Mouse (Mus musculus) neural tube, embryonic 15.5 days (tissue): Measurements from ENCODE around the gene Prss56. TPM values are rescaled to one million over a fixed set of nuclear protein-coding genes. Genes with fewer than 3 reads are reported as not detected.

Source experiments
- ATAC-seq: fragments of 200-750 bp; cut with Nextera tagmentation; 2 replicates; pipeline ENCODE4 v1.8.0; 2017; ENCODE audit warnings: mild to moderate bottlenecking, moderate TSS enrichment, moderate library complexity; ENCODE audit not compliant: low FRiP score
- H3K27ac ChIP-seq: fragments of 300-500 bp; sonication (generic); replicated peaks from 2 replicates; pipeline ENCODE4 v1.5.1; 2015; ENCODE audit warnings: mild to moderate bottlenecking, inconsistent platforms
- H3K27me3 ChIP-seq: fragments of 300-500 bp; sonication (generic); replicated peaks from 2 replicates; pipeline ENCODE4 v1.6.1; 2015; ENCODE audit warnings: inconsistent platforms
- H3K36me3 ChIP-seq: fragments of 300-500 bp; sonication (generic); 2 replicates; pipeline ENCODE4 v1.6.1; 2015; ENCODE audit warnings: inconsistent platforms
- H3K4me1 ChIP-seq: fragments of 300-500 bp; sonication (generic); 2 replicates; pipeline ENCODE4 v1.6.1; 2015; ENCODE audit warnings: inconsistent platforms
- H3K4me2 ChIP-seq: fragments of 300-500 bp; sonication (generic); 2 replicates; pipeline ENCODE4 v1.6.1; 2015; ENCODE audit warnings: inconsistent platforms, mild to moderate bottlenecking, moderate library complexity
- H3K4me3 ChIP-seq: fragments of 300-500 bp; sonication (generic); replicated peaks from 2 replicates; pipeline ENCODE4 v1.5.1; 2015; ENCODE audit warnings: mild to moderate bottlenecking, inconsistent platforms
- H3K9ac ChIP-seq: fragments of 300-500 bp; sonication (generic); replicated peaks from 2 replicates; pipeline ENCODE4 v1.6.1; 2015; ENCODE audit warnings: mild to moderate bottlenecking, inconsistent platforms
- H3K9me3 ChIP-seq: fragments of 300-500 bp; sonication (generic); replicated peaks from 2 replicates; pipeline ENCODE4 v1.6.1; 2016; ENCODE audit warnings: inconsistent platforms
- WGBS: fragments of 180-500 bp; shearing (Covaris S2); methylation state at CpG from one replicate; pipeline ENCODE4 v1.1.7; 2015; ENCODE audit warnings: mixed read lengths; 5-methylcytosine and 5-hydroxymethylcytosine counted together
- polyA plus RNA-seq: library from polyadenylated mRNA; unstranded; fragments of >200 nt; fragmentation: Nextera tagmentation; extraction: Ambion mirVana; gene quantifications from 2 replicates; pipeline ENCODE4 v1.2.1, GENCODE M21; 2015

Prss56 gene
- polyA plus RNA-seq, 1 experiment from 2014 or later = 4.0 TPM

DNA sequence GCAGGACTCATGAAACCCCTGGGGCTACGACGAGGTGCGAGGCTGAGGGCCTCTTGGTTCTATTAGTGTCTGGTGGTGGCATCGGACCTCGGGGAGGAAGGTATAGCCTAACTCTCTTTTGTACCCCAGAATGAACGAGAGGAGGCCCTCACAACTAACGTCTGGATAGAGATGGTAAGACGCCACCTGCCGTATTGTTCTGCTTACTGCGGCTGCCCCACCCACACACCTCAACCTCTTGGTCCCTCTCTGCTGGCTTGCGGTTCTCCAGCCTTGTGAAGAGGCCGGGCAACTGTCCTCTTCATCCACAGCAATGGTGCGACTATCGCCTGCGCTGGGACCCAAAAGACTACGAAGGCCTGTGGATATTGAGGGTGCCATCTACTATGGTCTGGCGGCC is 23.2 kb downstream of the Prss56 start:
- no peaks in the 10 kb centered on the region for H3K36me3 ChIP-seq
- 19% methylated on average over 17 of the region's 17 CpGs for WGBS
- peaks cover 35% of the 10 kb centered on the region for H3K27me3 ChIP-seq
- H3K4me2 ChIP-seq = no peak overlapping the region
- ATAC-seq = no peak
- H3K4me3 ChIP-seq = no peak overlapping the region
- H3K4me1 ChIP-seq = no peaks in the 10 kb centered on the region
- H3K9me3 ChIP-seq = no peaks in the 10 kb centered on the region
- no peak overlapping the region for H3K27ac ChIP-seq
- no peak overlapping the region for H3K9ac ChIP-seq

- Histone ChIP-seq H3K4me3 (no peak overlapping the region), H3K4me2 (no peak overlapping the region), H3K36me3 (no peaks in the 10 kb centered on the region), H3K4me1 (peaks cover 26% of the 10 kb centered on the region), H3K9ac (no peak overlapping the region), H3K27me3 (peaks cover 20% of the 10 kb centered on the region), H3K27ac (no peak overlapping the region), H3K9me3 (no peaks in the 10 kb centered on the region)
- ATAC-seq = no peak
- 81% methylated on average over 4 of the region's 4 CpGs for WGBS
These were observed 28.3 kb downstream of the Prss56 start for GRCm38 (mm10) chr1:87211431-87211830.

- Histone ChIP-seq H3K27ac (peak within 1 kb of the TSS; percentile 98), H3K4me2 (peak within 1 kb of the TSS; percentile 75), H3K4me3 (peak within 1 kb of the TSS; percentile 92), H3K9me3 (no peaks in the 10 kb centered on the region), H3K36me3 (0 out of 2 replicates have a peak, but pooled peaks cover 2% of the 10 kb centered on the region), H3K27me3 (no peaks in the 10 kb centered on the region), H3K4me1 (peaks cover 45% of the 10 kb centered on the region), H3K9ac (peak within 1 kb of the TSS; percentile 97)
- peak; percentile 97 for ATAC-seq
- under 1% methylated on average over 85 of the region's 99 CpGs for WGBS
These were observed 30.9 kb downstream of the Prss56 start, which contains the start of gene Eif4e2 for GRCm38 (mm10) chr1:87213735-87214704. Eif4e2 (plus strand) TSS chr1:87213914.

DNA sequence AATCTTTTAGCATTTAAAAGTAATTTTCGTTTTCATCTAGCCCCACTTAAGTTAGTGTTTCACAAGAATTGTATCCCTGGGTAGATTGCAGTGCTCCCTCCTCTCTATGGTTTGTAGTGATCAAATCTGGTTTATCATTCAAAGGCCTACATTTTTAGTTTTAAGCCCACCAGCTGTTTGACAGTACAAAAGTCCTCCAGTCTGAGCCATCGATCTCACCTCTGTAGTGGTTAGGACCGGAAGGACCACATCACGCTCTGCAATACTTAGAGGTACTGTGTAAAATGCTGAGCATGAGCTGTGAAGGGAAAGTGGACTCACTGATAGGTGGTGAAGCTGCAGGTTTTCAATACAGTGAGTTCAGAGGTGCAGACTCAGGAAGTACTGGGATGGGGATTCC is 31.6 kb downstream of the Prss56 start:
- peak overlapping the region; percentile 92 for H3K4me3 ChIP-seq
- H3K4me1 ChIP-seq = peaks cover 46% of the 10 kb centered on the region
- H3K9me3 ChIP-seq = no peaks in the 10 kb centered on the region
- H3K27me3 ChIP-seq = no peaks in the 10 kb centered on the region
- H3K9ac ChIP-seq = peak overlapping the region; percentile 97
- peak overlapping the region; percentile 98 for H3K27ac ChIP-seq
- 41% methylated on average over 4 of the region's 4 CpGs for WGBS
- ATAC-seq = no peak
- H3K4me2 ChIP-seq = peak overlapping the region; percentile 75
- H3K36me3 ChIP-seq = peaks cover 7% of the 10 kb centered on the region

DNA sequence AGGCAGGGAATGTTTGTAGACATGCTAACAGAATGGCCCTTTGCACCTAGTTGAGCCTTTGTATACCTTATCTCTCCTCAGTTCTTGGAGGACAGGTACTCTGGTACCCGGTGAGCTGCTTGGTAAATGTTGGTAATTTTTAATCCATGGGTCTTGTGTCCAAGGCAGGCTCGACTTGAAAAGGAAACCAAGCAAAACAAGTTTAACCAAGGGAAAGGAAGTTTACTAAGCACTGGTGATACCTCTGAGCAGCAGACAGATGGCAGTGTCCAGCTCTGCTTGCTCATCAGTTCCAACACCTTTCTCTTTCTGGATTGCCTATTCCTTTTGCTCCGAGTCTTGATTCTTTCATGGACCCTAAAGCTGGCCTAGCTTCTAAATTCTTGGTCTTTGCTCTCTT is 34.8 kb downstream of the Prss56 start:
- H3K27ac ChIP-seq = no peak overlapping the region
- H3K27me3 ChIP-seq = no peaks in the 10 kb centered on the region
- H3K9ac ChIP-seq = no peak overlapping the region
- peaks cover 38% of the 10 kb centered on the region for H3K36me3 ChIP-seq
- H3K4me3 ChIP-seq = no peak overlapping the region
- H3K4me1 ChIP-seq = peaks cover 44% of the 10 kb centered on the region
- H3K9me3 ChIP-seq = no peaks in the 10 kb centered on the region
- ATAC-seq = no peak
- whole genome bisulfite sequencing = 71% methylated on average over 3 of the region's 3 CpGs
- H3K4me2 ChIP-seq = no peak overlapping the region

- 94% methylated on average over 8 of the region's 8 CpGs for WGBS
- Histone ChIP-seq H3K36me3 (peaks cover 94% of the 10 kb centered on the region), H3K27me3 (no peaks in the 10 kb centered on the region), H3K4me1 (no peaks in the 10 kb centered on the region), H3K4me3 (no peak overlapping the region), H3K27ac (no peak overlapping the region), H3K9ac (no peak overlapping the region), H3K4me2 (no peak overlapping the region), H3K9me3 (no peaks in the 10 kb centered on the region)
- ATAC-seq = no peak
These were observed 42.6 kb downstream of the Prss56 start for GRCm38 (mm10) chr1:87225739-87226138.

DNA sequence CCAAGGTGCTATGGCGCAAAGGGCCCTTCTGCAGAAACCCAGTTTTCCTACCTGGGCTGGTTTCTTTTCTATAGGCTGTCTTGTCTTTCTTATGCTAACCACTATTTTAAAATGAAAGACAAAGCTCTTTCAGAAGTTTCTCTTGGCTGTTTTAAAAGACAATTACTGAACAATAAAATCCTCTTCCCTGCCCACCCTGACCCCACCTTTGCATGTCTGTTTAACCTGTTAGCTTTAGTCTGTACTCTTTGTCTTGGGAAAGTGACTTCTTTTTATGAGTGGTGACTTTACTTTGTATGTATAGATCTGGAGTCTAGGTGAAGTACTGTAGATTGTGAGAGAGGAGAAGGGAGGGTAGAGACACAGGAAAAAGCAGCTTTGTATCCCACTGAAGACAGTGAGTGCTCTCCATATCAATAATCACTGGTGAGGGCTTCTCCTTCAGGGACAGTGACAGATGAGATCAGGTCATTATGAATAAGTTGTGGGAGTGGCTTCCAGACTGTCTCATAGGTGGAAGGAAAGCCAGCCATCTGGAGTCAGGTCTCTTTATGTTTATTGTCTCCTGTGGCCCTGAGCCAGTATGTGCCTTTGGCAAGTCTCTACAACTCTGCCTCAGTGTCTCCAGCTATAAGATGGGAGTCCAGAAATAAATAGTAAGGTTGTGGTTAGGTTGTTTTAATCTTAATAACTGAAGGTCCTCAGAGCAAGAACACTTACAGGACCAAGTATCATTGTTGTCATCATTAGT is 43.5 kb downstream of the Prss56 start:
- 96% methylated on average over 1 of the region's 1 CpGs for WGBS
- no peak overlapping the region for H3K4me2 ChIP-seq
- no peak for ATAC-seq
- H3K9ac ChIP-seq = no peak overlapping the region
- H3K27me3 ChIP-seq = no peaks in the 10 kb centered on the region
- H3K4me3 ChIP-seq = no peak overlapping the region
- H3K4me1 ChIP-seq = no peaks in the 10 kb centered on the region
- H3K27ac ChIP-seq = no peak overlapping the region
- peaks cover 91% of the 10 kb centered on the region for H3K36me3 ChIP-seq
- no peaks in the 10 kb centered on the region for H3K9me3 ChIP-seq

DNA sequence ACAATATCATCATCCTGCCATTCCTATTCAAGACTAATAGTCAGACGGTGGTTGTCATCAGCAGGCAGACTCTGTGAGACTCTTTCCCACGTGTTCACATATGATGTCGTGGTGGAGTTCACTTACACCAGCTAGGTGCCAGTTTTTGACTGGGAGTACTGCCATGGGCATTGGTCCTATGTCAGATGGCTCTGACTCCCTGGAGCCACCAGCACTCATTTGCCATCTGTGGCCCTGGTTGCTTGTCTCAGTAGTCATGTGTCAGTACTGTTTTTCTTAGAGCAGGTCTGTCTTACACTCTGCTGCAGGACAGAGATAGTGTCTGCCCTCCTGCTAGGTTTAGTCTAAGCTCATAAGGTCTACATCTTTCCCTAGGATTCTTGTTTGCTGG is 44.0 kb downstream of the Prss56 start:
- 74% methylated on average over 3 of the region's 3 CpGs for WGBS
- Histone ChIP-seq H3K4me2 (no peak overlapping the region), H3K36me3 (peaks cover 91% of the 10 kb centered on the region), H3K4me3 (no peak overlapping the region), H3K27ac (no peak overlapping the region), H3K4me1 (no peaks in the 10 kb centered on the region), H3K9me3 (no peaks in the 10 kb centered on the region), H3K27me3 (no peaks in the 10 kb centered on the region), H3K9ac (no peak overlapping the region)
- no peak for ATAC-seq

GRCm38 (mm10) chr1:87230606-87231005 is 47.5 kb downstream of the Prss56 start:
- ATAC-seq = no peak
- no peak overlapping the region for H3K9ac ChIP-seq
- H3K4me2 ChIP-seq = no peak overlapping the region
- WGBS = 68% methylated on average over 5 of the region's 5 CpGs
- no peak overlapping the region for H3K27ac ChIP-seq
- H3K36me3 ChIP-seq = peaks cover 93% of the 10 kb centered on the region
- H3K4me3 ChIP-seq = no peak overlapping the region
- no peaks in the 10 kb centered on the region for H3K4me1 ChIP-seq
- H3K27me3 ChIP-seq = no peaks in the 10 kb centered on the region
- no peaks in the 10 kb centered on the region for H3K9me3 ChIP-seq

- 89% methylated on average over 7 of the region's 7 CpGs for WGBS
- Histone ChIP-seq H3K27ac (no peak overlapping the region), H3K4me1 (no peaks in the 10 kb centered on the region), H3K9me3 (no peaks in the 10 kb centered on the region), H3K4me2 (no peak overlapping the region), H3K36me3 (peaks cover 91% of the 10 kb centered on the region), H3K9ac (no peak overlapping the region), H3K4me3 (no peak overlapping the region), H3K27me3 (no peaks in the 10 kb centered on the region)
- no peak for ATAC-seq
These were observed 49.1 kb downstream of the Prss56 start for GRCm38 (mm10) chr1:87232197-87232596.
